Mouse (Mus musculus) embryonic stem cell, embryonic (primary cell): ENCODE data around the gene Akap2.

Experiments
- CTCF ChIA-PET, 4 experiments: fragments of 300-600 bp in 2 of 4; fragments of 350-600 bp in 2 of 4; sonication (Branson Sonifier 250); formaldehyde crosslinking; loops; one replicate each; lab custom pipeline; 2022; ENCODE audit warnings: inconsistent platforms in 2 of 4; lab: Charles Lee
- POLR2A ChIA-PET, 4 experiments: fragments of 300-600 bp in 2 of 4; fragments of 350-600 bp in 2 of 4; sonication (Branson Sonifier 250); formaldehyde crosslinking; loops; one replicate each; lab custom pipeline; 2022; ENCODE audit warnings: antibody characterized with exemption in 4 of 4, inconsistent platforms in 1 of 4; lab: Charles Lee

The Akap2 gene

DNA sequence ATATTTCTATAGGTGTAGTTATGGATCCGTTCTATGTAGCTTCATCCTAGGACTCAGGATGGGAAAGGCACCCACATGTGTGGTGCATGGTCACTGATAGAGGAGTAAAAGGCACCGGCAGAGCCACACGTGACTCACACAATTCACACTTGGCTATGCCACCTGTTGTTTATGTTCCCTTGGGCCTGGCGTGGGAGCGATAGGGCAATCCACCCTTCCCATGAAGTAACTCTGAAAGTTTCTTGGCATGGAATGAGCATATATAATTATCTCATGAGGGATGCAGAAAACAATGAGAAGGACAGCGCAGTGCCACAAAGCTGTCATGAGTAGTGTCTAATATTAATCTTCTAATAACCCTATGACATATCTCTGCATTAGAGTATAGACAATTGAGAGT is 12.6 kb downstream of the Akap2 start:
- ChIA-PET CTCF (no interaction called here), POLR2A (interaction anchor here in 2 of 4 experiments (0.8 to 1.4 kb wide), 4 partner anchors 27 to 126 kb away, joined by 3 read pairs; no protein-coding TSS in a partner anchor)

DNA sequence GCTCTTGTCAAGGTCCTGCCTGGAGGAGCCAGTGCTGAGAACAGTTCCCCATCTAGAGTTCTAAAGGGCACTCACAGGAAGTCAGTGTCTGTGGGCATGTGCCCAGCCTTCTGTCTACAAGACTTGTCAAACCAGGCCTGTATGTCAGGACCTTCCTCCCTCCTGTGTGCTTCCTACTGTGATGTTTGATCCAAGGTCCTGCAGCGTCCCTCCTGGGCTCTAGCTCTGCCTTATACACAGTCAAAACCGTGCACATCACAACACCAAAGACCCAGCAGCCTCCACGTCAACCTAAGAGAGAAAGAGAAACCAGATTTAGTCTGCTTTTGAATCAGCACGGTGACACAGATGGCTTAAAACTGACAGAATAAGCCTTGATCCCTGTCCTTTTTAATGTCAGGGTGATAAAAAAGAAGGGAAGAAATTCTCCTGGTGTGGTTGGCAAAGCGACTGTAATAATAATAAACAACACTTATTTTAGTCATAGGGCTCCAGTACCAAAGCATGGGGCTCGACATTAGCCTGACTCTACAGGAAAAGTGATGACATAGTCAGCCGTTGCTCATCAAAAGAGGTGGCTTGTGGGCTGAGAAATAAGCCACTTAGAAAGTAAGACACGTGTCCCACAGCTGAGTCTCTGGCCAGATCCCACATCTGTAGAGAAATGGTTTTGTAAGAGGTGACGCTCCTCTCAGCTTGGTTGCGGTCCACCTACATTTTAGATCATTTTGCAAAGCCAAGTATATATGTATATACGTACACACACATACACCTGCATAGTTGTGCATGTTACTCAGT is 13.5 kb downstream of the Akap2 start:
- ChIA-PET CTCF (no interaction called here), POLR2A (interaction anchor here in 1 of 4 experiments (1.4 kb wide), 1 partner anchor 125 kb away, joined by 3 read pairs; no protein-coding TSS in a partner anchor)

DNA sequence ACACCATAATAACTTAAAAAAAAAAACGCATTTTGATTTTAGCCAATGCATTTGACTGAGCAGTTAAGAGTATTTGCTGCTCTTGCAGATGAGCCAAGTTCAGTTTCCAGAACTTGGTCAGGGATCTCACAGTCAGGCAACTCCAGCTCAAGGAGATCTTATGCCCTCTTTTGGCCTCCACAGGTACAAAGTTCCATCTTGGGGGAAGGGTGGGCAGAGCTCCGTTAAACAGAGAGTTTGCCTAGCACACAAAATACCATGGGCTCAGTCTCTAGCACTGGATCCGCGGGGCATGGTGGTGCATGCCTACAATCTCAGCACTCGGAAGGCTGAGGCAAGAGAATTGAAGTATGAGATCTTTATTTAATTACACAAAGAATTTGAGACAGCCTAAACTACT is 14.9 kb downstream of the Akap2 start:
- CTCF ChIA-PET = interaction anchor here in 1 of 4 experiments (0.9 kb wide), 1 partner anchor 59 kb away, joined by 4 read pairs; no protein-coding TSS in a partner anchor
- POLR2A ChIA-PET = interaction anchor here in 1 of 4 experiments (0.7 kb wide), 1 partner anchor 15 kb away, joined by 3 read pairs; no protein-coding TSS in a partner anchor

DNA sequence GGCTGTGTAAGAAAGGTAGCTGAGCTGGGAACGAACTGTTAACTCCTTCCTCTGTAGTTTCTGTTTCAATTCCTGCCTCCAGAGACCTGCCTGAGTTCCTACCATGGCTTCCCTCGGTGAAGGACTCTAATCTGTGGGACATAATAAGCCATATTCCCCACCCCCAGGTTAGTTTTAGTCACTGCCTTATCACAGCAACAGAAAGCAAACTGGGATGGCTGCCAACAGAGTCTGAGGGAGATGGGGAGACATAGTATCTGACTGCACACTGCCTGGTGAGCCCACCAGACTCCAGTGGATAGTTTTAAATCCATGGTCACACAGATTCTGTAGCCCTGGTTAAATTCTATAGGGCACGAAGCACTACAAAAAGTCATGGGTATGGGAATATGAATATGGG is 16.0 kb downstream of the Akap2 start:
- POLR2A ChIA-PET = interaction anchor here in 1 of 4 experiments (0.6 kb wide), 1 partner anchor 37 kb away, joined by 3 read pairs; no protein-coding TSS in a partner anchor
- CTCF ChIA-PET = interaction anchor here in 1 of 4 experiments (0.6 to 0.9 kb wide), 2 partner anchors 10 to 60 kb away, joined by 3 to 4 read pairs; no protein-coding TSS in a partner anchor

DNA sequence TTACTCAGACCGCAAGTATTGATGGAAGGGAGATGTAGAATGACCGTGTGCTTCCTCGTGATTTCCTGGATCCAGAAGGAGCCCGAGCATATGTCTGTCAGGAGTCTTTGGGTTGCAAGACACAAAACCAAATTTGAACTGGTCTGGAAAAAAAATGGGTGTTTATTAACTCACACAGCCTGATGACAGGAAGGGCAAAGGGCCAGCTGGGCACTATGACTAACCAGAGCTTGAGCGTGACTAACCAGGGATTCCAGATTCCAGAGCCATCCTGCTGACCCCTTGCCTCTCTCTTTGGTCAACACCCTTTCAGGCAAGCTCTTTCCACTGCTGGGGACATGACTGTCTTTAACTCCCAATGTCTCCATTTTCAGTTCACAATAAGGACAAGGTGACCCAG is 18.0 kb downstream of the Akap2 start:
- ChIA-PET CTCF (interaction anchor here in 1 of 4 experiments (2.1 kb wide), 1 partner anchor 12 kb away, joined by 12 read pairs; no protein-coding TSS in a partner anchor), POLR2A (interaction anchor here in 2 of 4 experiments (0.6 to 0.7 kb wide), 2 partner anchors 12 to 59 kb away, joined by 3 read pairs; no protein-coding TSS in a partner anchor)

DNA sequence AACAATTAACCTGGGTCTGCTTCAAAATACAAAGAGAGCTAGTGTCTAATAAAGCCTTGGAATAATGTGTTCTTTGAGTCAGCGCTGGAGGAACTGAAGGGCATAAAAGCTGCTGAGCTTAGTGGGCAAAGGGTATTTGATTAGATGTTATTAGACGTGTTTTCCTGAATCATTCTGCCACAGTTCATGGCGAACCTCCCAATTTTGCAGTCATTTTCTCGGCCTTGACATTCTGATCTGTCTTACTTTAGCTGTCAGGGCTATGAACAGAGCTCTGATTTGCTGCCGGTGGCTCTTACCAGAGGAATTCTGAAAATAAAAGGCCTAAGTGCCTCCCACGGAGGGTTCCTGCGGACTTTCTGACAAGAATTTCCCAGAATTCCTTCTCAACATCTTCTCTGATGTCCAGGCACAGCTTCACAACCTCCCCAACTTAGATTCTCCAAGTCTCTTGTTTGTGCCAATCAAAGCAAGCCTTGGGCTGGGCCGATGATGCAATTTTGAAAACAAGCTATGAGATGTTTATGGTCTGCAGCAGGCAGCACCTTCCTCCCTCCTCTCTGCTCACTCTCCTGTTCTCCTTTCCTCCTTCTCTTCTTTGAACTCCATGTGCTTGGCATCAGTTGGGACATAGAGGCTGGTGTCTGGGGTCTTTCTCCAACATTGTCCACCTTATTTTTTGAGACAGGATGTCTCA is 21.5 kb downstream of the Akap2 start:
- ChIA-PET POLR2A (interaction anchor here in 2 of 4 experiments (0.9 to 1.0 kb wide), 3 partner anchors 11 to 218 kb away, joined by 3 read pairs; partner anchors contain the start of gene Txn1 (in 1 of the 2)), CTCF (interaction anchor here in 1 of 4 experiments (0.5 kb wide), 1 partner anchor 25 kb away, joined by 4 read pairs; no protein-coding TSS in a partner anchor)

DNA sequence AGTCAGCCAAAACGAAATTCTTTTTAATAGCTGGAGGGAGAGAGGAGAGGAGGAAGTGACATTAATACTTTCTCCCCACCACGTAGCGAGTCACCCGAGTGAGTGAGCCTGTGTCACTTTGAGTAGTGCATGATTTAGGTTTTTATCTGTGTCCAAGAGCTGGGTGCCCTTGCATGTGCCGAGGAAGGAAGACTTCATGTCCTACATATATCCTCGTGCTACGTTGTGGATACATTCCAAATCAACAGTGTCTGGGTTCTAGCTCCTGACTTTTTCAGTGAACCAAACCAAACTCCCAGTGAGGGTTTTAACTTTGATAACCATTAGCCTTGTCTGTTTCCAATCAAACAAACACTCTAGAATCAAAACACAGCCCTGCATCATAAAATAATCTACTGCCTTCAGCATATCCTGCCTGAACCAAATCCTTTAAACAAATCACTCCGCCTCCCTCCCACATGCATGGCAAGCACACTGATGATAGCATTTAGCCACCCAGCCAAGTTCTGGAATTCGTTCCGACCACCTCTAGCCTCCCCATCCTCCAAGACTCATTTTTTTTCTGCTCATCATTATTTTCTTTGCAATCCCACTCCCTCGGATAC is 26.0 kb downstream of the Akap2 start:
- ChIA-PET CTCF (interaction anchor here in 3 of 4 experiments (0.6 kb wide), 3 partner anchors 10 to 198 kb away, joined by 3 to 5 read pairs (median 3); no protein-coding TSS in a partner anchor), POLR2A (interaction anchor here in 3 of 4 experiments (0.6 to 3.0 kb wide), 14 partner anchors 8 to 176 kb away, joined by 3 to 12 read pairs (median 4); no protein-coding TSS in a partner anchor)

DNA sequence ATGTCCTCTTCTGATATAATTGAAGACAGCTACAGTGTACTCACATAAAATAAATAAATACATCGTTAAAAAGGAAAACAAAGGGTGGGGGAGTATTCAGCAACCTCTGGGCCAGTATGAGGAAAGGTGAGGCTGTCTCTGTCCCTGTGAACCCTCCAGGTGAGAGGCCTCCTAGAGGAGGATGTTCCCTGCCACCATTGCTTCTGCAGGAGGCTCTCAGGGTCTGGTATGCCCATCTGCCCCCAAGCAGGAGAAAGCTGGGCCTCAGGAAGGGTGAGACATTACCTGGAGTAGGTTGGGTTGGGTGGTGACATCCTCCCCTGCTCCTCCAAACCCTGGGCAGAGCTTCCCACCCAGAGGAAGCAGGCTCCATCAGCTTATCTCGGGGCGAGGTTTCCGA is 33.2 kb downstream of the Akap2 start:
- ChIA-PET POLR2A (interaction anchor here in 3 of 4 experiments (0.6 to 2.7 kb wide), 13 partner anchors 8 to 777 kb away, joined by 3 to 12 read pairs (median 3); partner anchors contain the start of gene D630039A03Rik (in 1 of the 3)), CTCF (interaction anchor here in 1 of 4 experiments (0.5 kb wide), 1 partner anchor 103 kb away, joined by 3 read pairs; no protein-coding TSS in a partner anchor)

DNA sequence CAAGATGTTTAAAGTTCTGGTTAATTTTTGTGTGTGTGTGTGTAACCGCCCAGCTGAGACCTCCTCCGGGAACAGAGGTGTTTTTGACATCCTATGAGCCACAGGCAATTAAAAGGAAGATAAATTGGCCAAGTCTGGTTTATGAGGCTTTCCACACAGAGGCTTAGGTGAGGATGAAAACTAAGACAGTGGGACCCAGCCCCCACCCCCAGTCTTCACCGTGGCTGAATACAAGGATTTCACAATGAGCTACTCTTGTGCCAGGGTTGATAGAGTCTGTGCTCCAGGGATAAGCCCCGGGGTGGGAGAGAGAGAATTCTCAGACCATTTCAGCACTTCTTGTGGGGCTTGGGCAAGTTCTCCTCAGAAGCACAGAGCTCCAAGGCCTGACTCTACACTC is 33.6 kb downstream of the Akap2 start:
- ChIA-PET POLR2A (interaction anchor here in 3 of 4 experiments (0.6 to 2.7 kb wide), 20 partner anchors 8 to 778 kb away, joined by 3 to 12 read pairs (median 4); partner anchors contain the start of gene D630039A03Rik (in 1 of the 3)), CTCF (interaction anchor here in 3 of 4 experiments (0.5 to 0.6 kb wide), 4 partner anchors 79 to 455 kb away, joined by 3 to 6 read pairs (median 4); no protein-coding TSS in a partner anchor)

DNA sequence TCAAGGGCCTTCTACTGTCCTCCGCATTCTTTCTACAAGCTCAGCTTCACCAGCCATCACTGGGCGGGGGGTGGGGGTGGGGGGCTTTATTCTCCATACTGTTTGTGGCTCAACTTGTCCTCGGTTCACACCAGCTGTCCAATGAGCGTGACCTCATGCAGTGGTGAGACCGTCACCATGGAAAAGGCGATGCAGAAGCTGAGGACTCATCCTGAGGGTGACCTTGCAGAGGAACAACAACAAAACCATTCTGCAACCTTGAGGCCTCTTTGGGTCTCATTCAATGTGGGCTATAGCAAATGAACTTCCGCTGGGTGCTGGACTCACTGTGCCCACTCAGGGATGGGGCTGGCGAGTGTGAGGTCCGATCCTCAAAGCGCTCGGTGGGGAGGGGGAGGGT is 34.1 kb downstream of the Akap2 start:
- CTCF ChIA-PET = interaction anchor here in 2 of 4 experiments (0.6 kb wide), 3 partner anchors 79 to 456 kb away, joined by 4 to 6 read pairs (median 5); no protein-coding TSS in a partner anchor
- POLR2A ChIA-PET = interaction anchor here in 3 of 4 experiments (0.6 to 2.7 kb wide), 19 partner anchors 9 to 202 kb away, joined by 3 to 12 read pairs (median 4); partner anchors contain the start of gene D630039A03Rik (in 1 of the 3)

DNA sequence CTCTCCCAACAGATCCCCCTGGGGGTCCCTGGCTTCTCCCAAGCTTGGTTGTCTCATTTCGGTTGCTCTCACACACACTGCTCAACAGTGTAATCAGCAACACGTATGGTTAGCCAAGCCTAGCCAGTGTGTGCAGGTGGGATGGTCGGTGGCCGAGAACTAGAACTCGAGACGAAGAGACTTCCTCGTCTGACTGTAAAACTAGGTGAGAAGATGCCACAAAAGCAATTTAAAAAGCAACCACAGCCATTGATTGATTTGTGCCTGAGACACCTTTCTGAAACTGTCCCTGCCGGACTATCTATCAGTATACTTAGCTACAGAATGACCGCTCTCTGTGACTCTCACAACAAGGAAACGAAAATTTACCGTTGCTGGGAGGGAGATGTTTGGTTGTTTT is 37.6 kb downstream of the Akap2 start:
- ChIA-PET CTCF (no interaction called here), POLR2A (interaction anchor here in 3 of 4 experiments (0.7 to 5.3 kb wide), 6 partner anchors 13 to 130 kb away, joined by 3 to 31 read pairs (median 7); no protein-coding TSS in a partner anchor)

DNA sequence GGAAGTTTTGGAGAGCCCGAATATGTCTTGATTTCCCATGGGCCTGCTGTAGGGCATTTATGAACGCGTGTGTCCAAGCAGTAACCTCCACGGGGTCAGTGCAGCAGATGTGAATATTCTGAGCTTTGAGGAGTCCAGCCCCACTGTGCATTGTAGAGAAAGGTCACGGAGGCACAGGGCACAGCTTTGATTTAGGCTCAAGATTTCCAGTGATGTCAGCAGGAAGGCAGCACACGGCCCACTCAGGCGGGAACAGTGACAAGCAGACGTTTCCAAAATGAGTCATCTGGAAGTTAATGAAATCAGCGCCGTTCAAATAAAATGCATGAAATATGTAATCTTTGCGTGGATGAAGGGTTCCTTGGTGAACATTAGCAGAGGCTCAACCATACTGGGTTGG is 40.5 kb downstream of the Akap2 start:
- ChIA-PET POLR2A (interaction anchor here (0.9 to 5.3 kb wide), 32 partner anchors 8 to 1604 kb away, joined by 3 to 31 read pairs (median 4); partner anchors contain the start of gene Txn1 (in 1 of the 4)), CTCF (interaction anchor here in 2 of 4 experiments (0.7 to 1.7 kb wide), 3 partner anchors 84 to 404 kb away, joined by 3 to 6 read pairs (median 3); no protein-coding TSS in a partner anchor)

DNA sequence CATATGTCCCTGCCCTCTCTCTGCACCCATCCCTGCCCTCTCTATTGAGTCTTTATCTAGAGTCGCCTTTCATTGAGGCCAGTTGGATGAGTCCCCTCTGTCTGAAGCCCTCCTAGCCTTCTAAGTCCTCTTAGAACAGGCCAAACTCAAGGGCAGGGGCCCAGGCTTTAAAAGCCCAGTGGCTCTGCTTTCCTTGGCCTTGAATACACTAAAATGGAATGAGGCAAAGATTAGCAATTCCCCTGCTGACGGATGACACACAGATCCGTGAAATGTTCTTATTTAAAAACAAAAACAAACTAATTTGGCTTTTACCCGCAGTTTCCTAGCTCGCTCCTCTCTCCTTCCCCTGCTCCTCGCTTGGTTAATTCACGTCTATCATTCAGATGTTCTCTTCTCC is 45.0 kb downstream of the Akap2 start:
- POLR2A ChIA-PET = interaction anchor here in 3 of 4 experiments (0.5 to 4.9 kb wide), 14 partner anchors 10 to 179 kb away, joined by 3 to 32 read pairs (median 4); no protein-coding TSS in a partner anchor
- CTCF ChIA-PET = no interaction called here

DNA sequence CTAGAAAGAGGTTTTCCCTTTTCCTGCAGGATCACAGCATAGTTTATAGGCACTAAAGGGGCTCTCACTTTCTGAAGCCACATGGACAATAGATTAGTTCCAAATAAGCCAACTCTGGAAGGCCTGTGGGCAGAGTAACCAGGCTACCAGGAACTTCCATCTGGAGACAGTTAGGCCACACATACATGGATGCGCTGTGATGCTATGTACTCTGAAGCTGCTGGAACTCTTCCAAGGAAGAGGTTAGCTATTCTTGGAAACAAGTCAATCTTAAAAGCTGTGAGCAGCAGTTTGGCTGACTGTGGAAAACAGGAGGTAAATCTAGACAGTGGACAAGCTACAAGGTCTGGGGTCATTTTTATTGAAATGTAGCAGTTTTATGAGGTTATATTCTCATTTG is 46.9 kb downstream of the Akap2 start:
- CTCF ChIA-PET = no interaction called here
- POLR2A ChIA-PET = interaction anchor here in 3 of 4 experiments (0.6 to 4.9 kb wide), 13 partner anchors 8 to 90 kb away, joined by 3 to 32 read pairs (median 5); no protein-coding TSS in a partner anchor

DNA sequence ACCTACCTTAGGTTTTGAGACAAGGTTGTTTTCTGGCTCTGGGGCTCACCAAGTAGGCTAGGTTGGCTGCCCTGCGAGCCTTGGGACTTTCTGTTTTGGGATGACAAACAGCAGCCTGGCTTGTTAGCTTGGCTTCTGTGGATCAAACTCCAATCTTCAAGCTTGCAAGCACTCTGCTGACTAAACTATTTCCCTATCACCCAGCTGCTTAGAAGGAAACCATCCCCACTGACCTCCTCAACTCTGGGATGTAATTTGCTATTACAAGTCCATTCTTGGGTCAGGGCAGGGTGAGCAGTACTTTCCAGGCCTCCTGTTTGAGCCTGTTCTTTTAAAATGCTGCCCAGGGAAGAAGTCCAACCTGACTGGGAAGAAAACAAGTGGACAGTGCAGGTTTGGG is 47.5 kb downstream of the Akap2 start:
- CTCF ChIA-PET = no interaction called here
- POLR2A ChIA-PET = interaction anchor here in 3 of 4 experiments (0.5 to 4.9 kb wide), 16 partner anchors 7 to 191 kb away, joined by 3 to 32 read pairs (median 6); partner anchors contain the start of gene Txn1 (in 1 of the 3)

DNA sequence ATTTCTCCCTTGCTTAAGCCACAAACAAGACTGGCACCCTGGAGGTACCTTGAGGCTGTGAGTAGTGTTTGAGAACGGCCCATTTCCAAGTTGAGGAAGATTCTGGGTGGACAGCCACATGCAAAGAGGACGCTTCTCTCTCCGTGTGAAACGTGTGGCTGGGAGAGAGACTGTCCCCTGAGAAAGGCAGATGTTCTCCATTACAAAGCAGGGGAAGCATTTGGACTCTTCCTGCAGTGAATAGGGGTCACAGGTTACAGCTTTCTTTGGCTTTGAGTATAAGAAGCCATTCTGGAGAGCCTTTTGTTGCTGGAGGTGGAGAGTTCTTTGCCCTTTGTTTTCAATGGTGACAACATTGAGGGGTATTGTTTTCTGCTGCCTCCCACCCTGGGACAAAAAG is 48.3 kb downstream of the Akap2 start:
- ChIA-PET CTCF (no interaction called here), POLR2A (interaction anchor here in 3 of 4 experiments (0.8 to 2.2 kb wide), 17 partner anchors 8 to 190 kb away, joined by 3 to 13 read pairs (median 5); partner anchors contain the start of gene Txn1 (in 1 of the 3))

DNA sequence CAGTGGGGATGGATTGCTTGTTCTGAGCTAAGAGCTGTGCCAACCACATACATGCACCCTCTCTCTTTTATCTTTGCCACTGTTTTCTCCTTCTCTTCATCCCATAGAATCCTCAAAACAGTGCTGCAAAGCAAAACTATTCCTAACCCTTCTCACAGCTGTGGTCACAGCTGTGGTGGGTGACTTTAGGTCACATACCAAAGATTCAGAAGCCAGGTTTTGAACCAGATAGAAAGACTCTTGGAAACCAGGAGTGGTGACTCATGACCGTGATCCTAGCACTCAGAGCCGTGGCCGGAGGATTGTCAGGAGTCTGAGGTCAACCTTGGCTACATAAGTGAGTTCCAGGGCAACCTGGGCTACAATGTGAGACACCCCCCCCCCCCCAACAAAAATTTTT is 51.5 kb downstream of the Akap2 start:
- ChIA-PET CTCF (interaction anchor here in 1 of 4 experiments (0.6 kb wide), 1 partner anchor 134 kb away, joined by 8 read pairs; no protein-coding TSS in a partner anchor), POLR2A (interaction anchor here (0.6 to 9.0 kb wide), 16 partner anchors 10 to 187 kb away, joined by 3 to 91 read pairs (median 6); partner anchors contain the start of gene Txn1 (in 1 of the 4))
